Mouse (Mus musculus) CD4-positive, CD25-positive, alpha-beta regulatory T cell, adult 9 weeks (primary cell): ENCODE results near the gene Olfr600. TPM values are rescaled to one million over a fixed set of nuclear protein-coding genes. Genes with fewer than 3 reads are reported as not detected.

Experiments used
- polyA plus RNA-seq: library from polyadenylated mRNA; unstranded; fragments of 100-300 nt; shearing (Covaris generic); gene quantifications from one replicate; pipeline ENCODE4 v1.2.1, GENCODE M21; 2017

Gene Olfr600
- not detected for polyA plus RNA-seq

GRCm38 (mm10) chr7:103349569-103349968 lies at the start of gene Olfr600:
TSS of gene Olfr600 (minus strand) at chr7:103349669.

GRCm38 (mm10) chr7:103386077-103386476 lies 36.6 kb upstream of the Olfr600 start, which contains the start of gene Olfr603:
TSS of gene Olfr603 (minus strand) at chr7:103386177.

GRCm38 (mm10) chr7:103362555-103362954 lies 13.1 kb upstream of the Olfr600 start, which contains the start of gene Olfr601:
TSS of gene Olfr601 (minus strand) at chr7:103362655.

GRCm38 (mm10) chr7:103335617-103336016 lies 13.9 kb downstream of the Olfr600 start, which contains the start of gene Olfr599:
TSS of gene Olfr599 (plus strand) at chr7:103335917.

GRCm38 (mm10) chr7:103323268-103323667 lies 26.2 kb downstream of the Olfr600 start, which contains the start of gene Olfr598:
TSS of gene Olfr598 (plus strand) at chr7:103323568.

GRCm38 (mm10) chr7:103316015-103316414 lies 33.5 kb downstream of the Olfr600 start, which contains the start of gene Olfr597:
TSS of gene Olfr597 (plus strand) at chr7:103316315.

GRCm38 (mm10) chr7:103305348-103305747 lies 44.1 kb downstream of the Olfr600 start, which contains the start of gene Olfr596:
TSS of gene Olfr596 (plus strand) at chr7:103305648.

Other genes starting within 250 kb of the Olfr600 start
- not detected for gene Olfr586, start 224.0 kb downstream of the Olfr600 start, polyA plus RNA-seq
- gene Olfr588-ps1, start 208.8 kb downstream of the Olfr600 start, polyA plus RNA-seq, result not detected
- not detected for gene Olfr589, start 193.3 kb downstream of the Olfr600 start, polyA plus RNA-seq
- gene Olfr591, start 171.3 kb downstream of the Olfr600 start, polyA plus RNA-seq, result not detected
- not detected for gene Olfr592, start 164.9 kb downstream of the Olfr600 start, polyA plus RNA-seq
- gene Olfr593, start 137.8 kb downstream of the Olfr600 start, polyA plus RNA-seq, result not detected
- gene Olfr594, start 132.7 kb downstream of the Olfr600 start, polyA plus RNA-seq, result not detected
- not detected for gene Usp17ld, start 97.2 kb downstream of the Olfr600 start, polyA plus RNA-seq
- gene Olfr596, start 44.0 kb downstream of the Olfr600 start, polyA plus RNA-seq, result not detected
- not detected for gene Olfr597, start 33.4 kb downstream of the Olfr600 start, polyA plus RNA-seq
- gene Olfr598, start 26.1 kb downstream of the Olfr600 start, polyA plus RNA-seq, result not detected
- gene Olfr599, start 13.8 kb downstream of the Olfr600 start, polyA plus RNA-seq, result not detected
- not detected for gene Olfr601, start 13.0 kb upstream of the Olfr600 start, polyA plus RNA-seq
- not detected for gene Olfr603, start 36.5 kb upstream of the Olfr600 start, polyA plus RNA-seq
- not detected for gene Usp17lc, start 65.4 kb upstream of the Olfr600 start, polyA plus RNA-seq
- gene Olfr605, start 95.8 kb upstream of the Olfr600 start, polyA plus RNA-seq, result not detected
- not detected for gene Olfr606, start 99.4 kb upstream of the Olfr600 start, polyA plus RNA-seq
- 0.11 TPM for gene Olfr607, start 114.5 kb upstream of the Olfr600 start, polyA plus RNA-seq
- not detected for gene Olfr608, start 120.2 kb upstream of the Olfr600 start, polyA plus RNA-seq
- not detected for gene Olfr609, start 148.4 kb upstream of the Olfr600 start, polyA plus RNA-seq
- gene Olfr610, start 162.5 kb upstream of the Olfr600 start, polyA plus RNA-seq, result not detected
- not detected for gene Olfr611, start 171.2 kb upstream of the Olfr600 start, polyA plus RNA-seq
- not detected for gene Olfr612, start 193.0 kb upstream of the Olfr600 start, polyA plus RNA-seq
- gene Olfr613, start 198.4 kb upstream of the Olfr600 start, polyA plus RNA-seq, result not detected
- not detected for gene Olfr615, start 206.4 kb upstream of the Olfr600 start, polyA plus RNA-seq
- not detected for gene Olfr616, start 219.5 kb upstream of the Olfr600 start, polyA plus RNA-seq
- gene Olfr617, start 223.4 kb upstream of the Olfr600 start, polyA plus RNA-seq, result not detected
- gene Olfr618, start 240.4 kb upstream of the Olfr600 start, polyA plus RNA-seq, result not detected